Mouse (Mus musculus): ENCODE measurements at regions not wholly inside any gene's neighbourhood (a gene's known extent, or its start where the extent isn't known, plus 50 kb on each side); places are given as distances from the start of the nearest gene placed in this dataset.

GRCm38 (mm10) chr13:41897481-41898317 lies 50.2 kb upstream of the Adtrp start:
- ATAC-seq, result no peak
